Mouse (Mus musculus): Measurements from ENCODE around the gene Sec22a.

GRCm38 (mm10) chr16:35307331-35307730, 56.4 kb downstream of the Sec22a start:
- TF ChIP-seq CTCF (IDR thresholded peaks at IDR 0.05; ENCODE audit: borderline replicate concordance, extremely low read depth, insufficient read depth, insufficient read length) (no peak), POLR2A (IDR thresholded peaks at IDR 0.05; ENCODE audit: borderline replicate concordance, extremely low read depth, insufficient read depth, insufficient read length, poor library complexity, severe bottlenecking) (no peak)
